Mouse (Mus musculus): ENCODE data around the gene Nwd2. TPM values are rescaled to one million over a fixed set of nuclear protein-coding genes. Genes with fewer than 3 reads are reported as not detected.

Gene Nwd2
- polyA plus RNA-seq, 1 experiment from 2014 or later, result 0.31 TPM

DNA sequence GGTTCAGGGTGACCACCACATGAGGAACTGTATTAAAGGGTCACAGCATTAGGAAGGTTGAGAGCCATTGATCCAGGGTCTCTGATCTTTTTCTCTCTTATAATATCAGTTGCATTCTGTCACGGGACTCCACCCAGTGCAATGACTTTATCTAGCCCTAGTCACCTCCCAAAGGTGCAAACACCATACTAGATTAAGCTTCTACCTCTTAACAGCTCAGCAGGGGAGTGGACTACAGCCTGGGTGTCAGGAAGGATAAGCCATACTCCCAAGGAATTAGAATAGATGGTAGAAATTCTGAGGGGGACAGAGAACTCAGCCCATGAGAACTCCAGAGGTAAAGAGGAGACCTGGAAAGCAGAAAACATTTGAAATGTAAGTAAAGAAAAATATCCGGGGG lies 188.9 kb downstream of the Nwd2 start:
- ATAC-seq (ENCODE audit: low FRiP score, low TSS enrichment), result no peak
- Histone ChIP-seq H3K36me3 (ENCODE audit: insufficient read depth, low read length) (no peaks in the 10 kb centered on the region), H3K4me2 (replicated peaks; ENCODE audit: low read depth, low read length) (no peak overlapping the region), H3K27me3 (ENCODE audit: insufficient read depth, low read length) (no peaks in the 10 kb centered on the region), H3K27ac (ENCODE audit: low read length) (no peak overlapping the region), H3K9ac (replicated peaks; ENCODE audit: low read length) (no peak overlapping the region), H3K4me3 (ENCODE audit: low read length) (no peak overlapping the region), H3K4me1 (ENCODE audit: insufficient read depth, low read length) (peaks cover 19% of the 10 kb centered on the region), H3K9me3 (ENCODE audit: low read length) (no peaks in the 10 kb centered on the region)
- WGBS, result 79% methylated on average over 2 of the region's 2 CpGs

GRCm38 (mm10) chr5:63839801-63840416 lies 191.0 kb downstream of the Nwd2 start:
- Histone ChIP-seq H3K4me3 (ENCODE audit: low read length) (no peak overlapping the region), H3K36me3 (ENCODE audit: insufficient read depth, low read length) (peaks cover 6% of the 10 kb centered on the region; the same call in 1 of the 2 replicates), H3K4me2 (replicated peaks; ENCODE audit: low read depth, low read length) (no peak overlapping the region), H3K27me3 (ENCODE audit: insufficient read depth, low read length) (no peaks in the 10 kb centered on the region), H3K4me1 (ENCODE audit: insufficient read depth, low read length) (0 out of 2 replicates have a peak, but pooled peaks cover 10% of the 10 kb centered on the region), H3K9ac (replicated peaks; ENCODE audit: low read length) (no peak overlapping the region), H3K9me3 (ENCODE audit: low read length) (peaks cover 2% of the 10 kb centered on the region), H3K27ac (ENCODE audit: low read length) (0 out of 2 replicates have a peak overlapping the region, but pooled peaks have one; percentile 30)
- 45% methylated on average over 12 of the region's 12 CpGs for WGBS
- no peak for ATAC-seq (ENCODE audit: low FRiP score, low TSS enrichment)

DNA sequence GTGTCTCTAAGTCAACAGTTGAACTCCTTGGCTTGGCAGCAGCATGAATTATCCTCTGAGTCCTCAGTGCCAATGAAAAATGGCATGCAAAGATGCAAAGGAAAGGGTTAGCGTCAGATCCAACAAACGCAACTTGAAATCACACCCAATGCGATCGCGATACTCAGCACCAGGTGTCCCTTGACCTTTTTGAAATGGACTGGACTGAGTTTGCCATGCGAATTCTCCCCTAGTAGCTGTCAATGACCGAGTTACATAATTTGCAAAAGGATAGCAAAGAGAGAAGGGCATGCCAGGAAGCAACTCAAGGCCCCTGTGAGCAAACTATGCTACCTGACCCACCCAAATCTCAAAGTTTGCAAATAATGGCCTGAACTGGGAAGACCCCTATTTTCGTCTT lies 198.2 kb downstream of the Nwd2 start:
- H3K27ac ChIP-seq (ENCODE audit: low read length), result peak overlapping the region; percentile 63
- H3K4me2 ChIP-seq (replicated peaks; ENCODE audit: low read depth, low read length), result no peak overlapping the region; the same call in 1 of the 2 replicates
- H3K9ac ChIP-seq (replicated peaks; ENCODE audit: low read length), result no peak overlapping the region
- H3K4me1 ChIP-seq (ENCODE audit: insufficient read depth, low read length), result peaks cover 6% of the 10 kb centered on the region; the same call in 1 of the 2 replicates
- peaks cover 7% of the 10 kb centered on the region for H3K9me3 ChIP-seq (ENCODE audit: low read length)
- H3K36me3 ChIP-seq (ENCODE audit: insufficient read depth, low read length), result peaks cover 6% of the 10 kb centered on the region; the same call in 1 of the 2 replicates
- no peaks in the 10 kb centered on the region for H3K27me3 ChIP-seq (ENCODE audit: insufficient read depth, low read length)
- no peak overlapping the region for H3K4me3 ChIP-seq (ENCODE audit: low read length)
- 91% methylated on average over 8 of the region's 8 CpGs for WGBS
- ATAC-seq (ENCODE audit: low FRiP score, low TSS enrichment), result no peak

GRCm38 (mm10) chr5:63847541-63848226 lies 198.8 kb downstream of the Nwd2 start:
- ATAC-seq (ENCODE audit: low FRiP score, low TSS enrichment), result peak; percentile 96
- Histone ChIP-seq H3K27me3 (ENCODE audit: insufficient read depth, low read length) (no peaks in the 10 kb centered on the region), H3K4me2 (replicated peaks; ENCODE audit: low read depth, low read length) (no peak overlapping the region; the same call in 1 of the 2 replicates), H3K9ac (replicated peaks; ENCODE audit: low read length) (no peak overlapping the region), H3K4me1 (ENCODE audit: insufficient read depth, low read length) (peaks cover 6% of the 10 kb centered on the region; the same call in 1 of the 2 replicates), H3K36me3 (ENCODE audit: insufficient read depth, low read length) (peaks cover 6% of the 10 kb centered on the region; the same call in 1 of the 2 replicates), H3K9me3 (ENCODE audit: low read length) (peaks cover 7% of the 10 kb centered on the region), H3K4me3 (ENCODE audit: low read length) (no peak overlapping the region), H3K27ac (ENCODE audit: low read length) (peak overlapping the region; percentile 63)
- WGBS, result 73% methylated on average over 13 of the region's 13 CpGs

GRCm38 (mm10) chr5:63858901-63859300 lies 210.0 kb downstream of the Nwd2 start:
- no peak overlapping the region for H3K27ac ChIP-seq (ENCODE audit: low read length)
- no peaks in the 10 kb centered on the region for H3K27me3 ChIP-seq (ENCODE audit: insufficient read depth, low read length)
- WGBS, result 79% methylated on average over 8 of the region's 8 CpGs
- no peak overlapping the region for H3K4me2 ChIP-seq (replicated peaks; ENCODE audit: low read depth, low read length)
- ATAC-seq (ENCODE audit: low FRiP score, low TSS enrichment), result no peak
- H3K4me3 ChIP-seq (ENCODE audit: low read length), result no peak overlapping the region
- H3K9me3 ChIP-seq (ENCODE audit: low read length), result no peaks in the 10 kb centered on the region
- H3K4me1 ChIP-seq (ENCODE audit: insufficient read depth, low read length), result peaks cover under 1% of the 10 kb centered on the region; the same call in 1 of the 2 replicates
- H3K36me3 ChIP-seq (ENCODE audit: insufficient read depth, low read length), result no peaks in the 10 kb centered on the region
- no peak overlapping the region for H3K9ac ChIP-seq (replicated peaks; ENCODE audit: low read length)

Other genes starting within 250 kb of the Nwd2 start
- gene 0610040J01Rik, start 163.3 kb downstream of the Nwd2 start, polyA plus RNA-seq (2015; fragmentation: Nextera tagmentation; extraction: Ambion mirVana), result 63.1 and 66.3 TPM in 2 replicates